Comparison of ENCODE assay signal across 8 mouse cellular contexts in the genomic region with DNA sequence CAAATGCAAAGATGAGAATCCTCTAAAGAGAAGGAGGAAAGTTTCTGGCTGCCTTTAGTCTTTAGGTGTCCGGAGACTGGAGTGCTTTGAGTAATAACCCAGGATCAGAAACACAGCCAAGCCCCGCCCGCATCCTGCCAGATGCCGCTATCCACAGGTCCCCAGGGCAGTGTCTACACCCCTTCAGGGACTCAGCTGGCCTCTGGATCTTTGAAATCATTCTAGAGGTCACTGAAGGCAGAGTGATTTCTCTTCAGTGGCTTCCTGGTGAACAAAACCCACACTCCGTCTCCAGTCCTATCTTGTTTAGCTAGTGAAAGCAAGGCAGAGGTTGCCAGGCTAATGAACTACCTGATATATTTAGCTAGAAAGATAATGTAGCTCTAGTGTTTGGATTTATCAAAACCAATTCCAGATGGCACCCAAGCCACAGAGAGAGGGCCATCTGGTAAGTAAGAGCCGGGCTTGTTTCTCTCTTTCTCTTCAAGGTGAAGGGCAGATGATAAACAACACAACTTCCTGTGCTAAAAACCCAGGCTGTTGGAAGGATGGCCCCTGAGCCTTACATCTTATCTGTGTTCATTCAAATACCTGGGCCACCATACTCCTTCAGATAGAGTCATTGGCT. TPM values are rescaled to one million over a fixed set of nuclear protein-coding genes. Genes with fewer than 3 reads are reported as not detected.
A peak's percentile ranks its signal among the peaks of the same experiment; 100 is the strongest.
DNase-seq lines count a peak whose midpoint lies in the region; ATAC-seq lines count a peak whose summit lies in the region.

No protein-coding gene starts in this region.

- no peaks in the 10 kb centered on the region for H3K9me3 ChIP-seq in heart, embryonic 15.5 days (replicated peaks)
- H3K9me3 ChIP-seq in limb, embryonic 10.5 days (replicated peaks), result no peaks in the 10 kb centered on the region
- H3K9me3 ChIP-seq in neural tube, embryonic 11.5 days (ENCODE audit: control insufficient read depth, low read length), result no peaks in the 10 kb centered on the region

- no peaks in the 10 kb centered on the region for H3K36me3 ChIP-seq in heart, embryonic 15.5 days
- H3K36me3 ChIP-seq in limb, embryonic 10.5 days, result no peaks in the 10 kb centered on the region
- no peaks in the 10 kb centered on the region for H3K36me3 ChIP-seq in neural tube, embryonic 11.5 days (ENCODE audit: control insufficient read depth, insufficient read depth, low read length)

- WGBS in heart, embryonic 15.5 days, result 15% methylated on average over 6 of the region's 6 CpGs
- WGBS in limb, embryonic 10.5 days, result 6% methylated on average over 6 of the region's 6 CpGs
- WGBS in neural tube, embryonic 11.5 days, result 27% methylated on average over 6 of the region's 6 CpGs

- H3K4me2 ChIP-seq in heart, embryonic 15.5 days, result peak overlapping the region; percentile 28
- no peak overlapping the region for H3K4me2 ChIP-seq in neural tube, embryonic 11.5 days (ENCODE audit: low read depth)

- H3K9ac ChIP-seq in heart, embryonic 15.5 days, result no peak overlapping the region
- no peak overlapping the region for H3K9ac ChIP-seq in neural tube, embryonic 11.5 days (ENCODE audit: low read length)

- peak; percentile 68 for DNase-seq in adrenal gland, postnatal 25 days
- DNase-seq in embryo, embryonic 10 days (ENCODE audit: low spot score), result peak; percentile 70
- DNase-seq in limb, embryonic 10.5 days (ENCODE audit: low spot score), result peak; percentile 72
- DNase-seq in neural tube, embryonic 11.5 days (ENCODE audit: low spot score), result peak; percentile 46
- DNase-seq in Muller cell, postnatal 12 days (ENCODE audit: inconsistent ontology term), result no peak
- no peak for DNase-seq in thymus, postnatal 4 days
- DNase-seq in layer of hippocampus, adult 18-20 months (ENCODE audit: low spot score in 2 of 2), result no peak

- peak; percentile 75 for ATAC-seq in heart, embryonic 15.5 days (replicated peaks; ENCODE audit: insufficient number of reproducible peaks, insufficient read depth, low FRiP score, low read depth)
- no peak for ATAC-seq in neural tube, embryonic 11.5 days (ENCODE audit: insufficient read depth, low FRiP score, low TSS enrichment)

- H3K27me3 ChIP-seq in heart, embryonic 15.5 days, result no peaks in the 10 kb centered on the region
- no peaks in the 10 kb centered on the region for H3K27me3 ChIP-seq in limb, embryonic 10.5 days (ENCODE audit: low read depth, poor library complexity, severe bottlenecking)
- no peaks in the 10 kb centered on the region for H3K27me3 ChIP-seq in neural tube, embryonic 11.5 days (ENCODE audit: control insufficient read depth, insufficient read depth, low read length)

- H3K4me3 ChIP-seq in heart, embryonic 15.5 days, result no peak overlapping the region
- peak overlapping the region; percentile 7; the same call in 1 of the 2 replicates for H3K4me3 ChIP-seq in limb, embryonic 10.5 days
- no peak overlapping the region for H3K4me3 ChIP-seq in neural tube, embryonic 11.5 days (ENCODE audit: low read depth, low read length)

- peak overlapping the region; percentile 88 for H3K27ac ChIP-seq in heart, embryonic 15.5 days
- H3K27ac ChIP-seq in limb, embryonic 10.5 days, result peak overlapping the region; percentile 67
- no peak overlapping the region for H3K27ac ChIP-seq in neural tube, embryonic 11.5 days (ENCODE audit: low read depth, low read length)

- peaks cover 39% of the 10 kb centered on the region for H3K4me1 ChIP-seq in heart, embryonic 15.5 days (replicated peaks)
- H3K4me1 ChIP-seq in limb, embryonic 10.5 days, result peaks cover 35% of the 10 kb centered on the region
- no peaks in the 10 kb centered on the region for H3K4me1 ChIP-seq in neural tube, embryonic 11.5 days (ENCODE audit: control insufficient read depth, insufficient read depth, low read length)

RNA-seq across cellular contexts. Expression of gene Map4k4, which starts 32.6 kb away (rescaled TPM):
- 121 and 138 TPM in 2 replicates for total RNA-seq in adrenal gland, postnatal 25 days (2021)
- polyA plus RNA-seq in heart, embryonic 15.5 days (2015; fragmentation: Nextera tagmentation; extraction: Ambion mirVana), result 22.9 and 24.8 TPM in 2 replicates
- polyA plus RNA-seq in limb, embryonic 10.5 days (2016; fragmentation: Nextera tagmentation; extraction: Ambion mirVana), result 33.8 and 45.4 TPM in 2 replicates
- 39.4 and 41.0 TPM in 2 replicates for polyA plus RNA-seq in neural tube, embryonic 11.5 days (2014; fragmentation: Nextera tagmentation; extraction: Ambion mirVana)
- 100 to 1,000 TPM; 112 to 117 TPM for total RNA-seq in layer of hippocampus, adult 18-20 months (2021)

Comparison
In these comparisons a context has a peak if more than half of its experiments do, and no peak if none do; other contexts are left out.
1. DNase-seq: peak in adrenal gland, postnatal 25 days (single experiment), embryo, embryonic 10 days (single experiment), limb, embryonic 10.5 days (single experiment) and neural tube, embryonic 11.5 days (single experiment); none in Muller cell, postnatal 12 days (single experiment), thymus, postnatal 4 days (single experiment) and layer of hippocampus, adult 18-20 months (0 of 2).